Comparison of ENCODE assay signal across 8 mouse cellular contexts in the genomic region with DNA sequence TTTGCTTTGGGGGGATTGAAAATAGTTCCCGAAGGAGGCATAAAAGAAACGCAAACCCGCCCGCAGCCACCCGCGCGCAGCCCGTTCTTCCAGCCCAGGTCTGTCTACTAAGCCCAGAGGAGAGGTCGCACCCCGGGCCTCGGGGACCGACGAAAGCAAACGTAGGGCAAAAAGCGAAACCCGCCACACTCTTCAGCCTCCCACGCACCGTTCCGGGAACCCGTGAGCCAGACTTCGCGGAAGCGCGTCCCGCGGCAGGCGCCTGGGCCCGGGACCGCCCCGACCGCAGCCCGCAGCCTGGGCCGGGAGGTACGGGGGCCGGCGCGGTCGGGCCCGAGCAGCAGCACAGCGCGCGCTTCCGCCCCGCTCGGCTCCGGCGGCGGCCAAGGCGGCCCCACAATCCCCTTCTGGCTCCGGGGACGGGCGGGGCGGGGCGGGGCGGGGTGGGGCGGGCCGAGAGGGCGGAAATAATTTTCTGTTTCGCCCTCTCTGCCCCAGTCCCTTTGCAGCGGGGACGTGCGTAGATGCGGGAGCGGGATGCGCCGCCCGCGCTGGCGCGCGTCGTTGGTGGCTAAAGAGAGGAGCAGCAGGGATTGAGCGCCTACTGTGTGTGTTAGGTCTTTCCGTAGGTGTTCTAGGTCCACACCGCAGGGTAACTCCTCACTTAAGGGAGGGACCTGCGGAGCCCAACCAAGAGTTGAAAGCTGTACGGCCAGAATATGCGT. TPM values are rescaled to one million over a fixed set of nuclear protein-coding genes. Genes with fewer than 3 reads are reported as not detected.
A peak's percentile ranks its signal among the peaks of the same experiment; 100 is the strongest.
DNase-seq lines count a peak whose midpoint lies in the region; ATAC-seq and TF ChIP-seq lines count a peak whose summit lies in the region.

No protein-coding gene starts in this region.

- peaks cover 18% of the 10 kb centered on the region for H3K79me3 ChIP-seq in C2C12 (ENCODE audit: low read depth)

- peak overlapping the region; percentile 74 for H3K4me2 ChIP-seq in embryonic facial prominence, embryonic 14.5 days (ENCODE audit: low read depth, low read length)
- peak overlapping the region; percentile 76 for H3K4me2 ChIP-seq in heart, embryonic 12.5 days
- peak overlapping the region; percentile 84 for H3K4me2 ChIP-seq in kidney, embryonic 15.5 days
- peak overlapping the region; percentile 77 for H3K4me2 ChIP-seq in liver, embryonic 12.5 days
- peak overlapping the region; percentile 84 for H3K4me2 ChIP-seq in stomach, embryonic 15.5 days

- peaks cover 45% of the 10 kb centered on the region for H3K79me2 ChIP-seq in C2C12 (ENCODE audit: control insufficient read depth, insufficient read depth)

- H3K27ac ChIP-seq in embryonic facial prominence, embryonic 14.5 days (replicated peaks; ENCODE audit: low read depth, low read length), result peak overlapping the region; percentile 73
- H3K27ac ChIP-seq in heart, embryonic 12.5 days (ENCODE audit: poor library complexity, severe bottlenecking), result peak overlapping the region; percentile 77
- H3K27ac ChIP-seq in kidney, embryonic 15.5 days, result peak overlapping the region; percentile 95
- peak overlapping the region; percentile 59 for H3K27ac ChIP-seq in liver, embryonic 12.5 days
- peak overlapping the region; percentile 86 for H3K27ac ChIP-seq in stomach, embryonic 15.5 days

- no peaks in the 10 kb centered on the region for H3K9me3 ChIP-seq in embryonic facial prominence, embryonic 14.5 days (ENCODE audit: control insufficient read depth, low read length)
- H3K9me3 ChIP-seq in heart, embryonic 12.5 days (replicated peaks), result no peaks in the 10 kb centered on the region
- H3K9me3 ChIP-seq in kidney, embryonic 15.5 days (replicated peaks), result no peaks in the 10 kb centered on the region
- no peaks in the 10 kb centered on the region for H3K9me3 ChIP-seq in liver, embryonic 12.5 days (replicated peaks)
- no peaks in the 10 kb centered on the region for H3K9me3 ChIP-seq in stomach, embryonic 15.5 days

- DNase-seq in adrenal gland, postnatal 25 days, result peak; percentile 81
- peak; percentile 85 for DNase-seq in embryonic facial prominence, embryonic 14.5 days (ENCODE audit: low spot score)
- DNase-seq in naive thymus-derived CD4-positive, alpha-beta T cell, adult 2 months (ENCODE audit: low read depth), result peak; percentile 83

- H3ac ChIP-seq in C2C12 (ENCODE audit: control insufficient read depth, insufficient read length, low read depth), result peak overlapping the region; percentile 93

- peaks cover 4% of the 10 kb centered on the region for H3K36me3 ChIP-seq in C2C12 (ENCODE audit: control insufficient read depth, insufficient read depth)
- H3K36me3 ChIP-seq in embryonic facial prominence, embryonic 14.5 days (ENCODE audit: control insufficient read depth, insufficient read depth, low read length), result 0 out of 2 replicates have a peak, but pooled peaks cover under 1% of the 10 kb centered on the region
- H3K36me3 ChIP-seq in heart, embryonic 12.5 days, result no peaks in the 10 kb centered on the region; the same call in 1 of the 2 replicates
- peaks cover under 1% of the 10 kb centered on the region; the same call in 1 of the 2 replicates for H3K36me3 ChIP-seq in kidney, embryonic 15.5 days
- H3K36me3 ChIP-seq in liver, embryonic 12.5 days, result no peaks in the 10 kb centered on the region
- H3K36me3 ChIP-seq in stomach, embryonic 15.5 days, result no peaks in the 10 kb centered on the region

- peak; percentile 89 for ATAC-seq in embryonic facial prominence, embryonic 14.5 days (ENCODE audit: low read depth)
- peak; percentile 75 for ATAC-seq in heart, embryonic 12.5 days (ENCODE audit: insufficient number of reproducible peaks, low FRiP score)
- peak; percentile 77 for ATAC-seq in kidney, embryonic 15.5 days (replicated peaks; ENCODE audit: low FRiP score)
- peak; percentile 79 for ATAC-seq in liver, embryonic 12.5 days
- peak; percentile 79 for ATAC-seq in stomach, embryonic 15.5 days (ENCODE audit: insufficient read depth, low FRiP score, low read depth)

- H3K4me3 ChIP-seq in C2C12 (ENCODE audit: insufficient read depth, poor library complexity, severe bottlenecking), result peak overlapping the region; percentile 83
- H3K4me3 ChIP-seq in embryonic facial prominence, embryonic 14.5 days (ENCODE audit: low read depth, low read length), result peak overlapping the region; percentile 86
- H3K4me3 ChIP-seq in heart, embryonic 12.5 days, result peak overlapping the region; percentile 82
- peak overlapping the region; percentile 85 for H3K4me3 ChIP-seq in kidney, embryonic 15.5 days (replicated peaks)
- peak overlapping the region; percentile 69 for H3K4me3 ChIP-seq in liver, embryonic 12.5 days
- peak overlapping the region; percentile 78 for H3K4me3 ChIP-seq in stomach, embryonic 15.5 days (replicated peaks)

- H3K27me3 ChIP-seq in C2C12 (ENCODE audit: control insufficient read depth, insufficient read depth, insufficient read length), result no peaks in the 10 kb centered on the region
- peaks cover 18% of the 10 kb centered on the region for H3K27me3 ChIP-seq in embryonic facial prominence, embryonic 14.5 days (replicated peaks; ENCODE audit: control insufficient read depth, insufficient read depth, low read length)
- H3K27me3 ChIP-seq in heart, embryonic 12.5 days (replicated peaks), result no peaks in the 10 kb centered on the region
- peaks cover 4% of the 10 kb centered on the region; the same call in 1 of the 2 replicates for H3K27me3 ChIP-seq in kidney, embryonic 15.5 days
- H3K27me3 ChIP-seq in liver, embryonic 12.5 days (replicated peaks), result peaks cover 86% of the 10 kb centered on the region
- H3K27me3 ChIP-seq in stomach, embryonic 15.5 days (replicated peaks), result peaks cover 10% of the 10 kb centered on the region; the same call in 1 of the 2 replicates

- no peak for TF ChIP-seq CTCF in C2C12 (IDR thresholded peaks at IDR 0.05; ENCODE audit: control insufficient read depth, insufficient read depth, insufficient read length)

- H3K9ac ChIP-seq in embryonic facial prominence, embryonic 14.5 days (ENCODE audit: low read depth, low read length), result peak overlapping the region; percentile 86
- H3K9ac ChIP-seq in heart, embryonic 12.5 days, result peak overlapping the region; percentile 86
- peak overlapping the region; percentile 86 for H3K9ac ChIP-seq in kidney, embryonic 15.5 days
- peak overlapping the region; percentile 67 for H3K9ac ChIP-seq in liver, embryonic 12.5 days
- peak overlapping the region; percentile 81 for H3K9ac ChIP-seq in stomach, embryonic 15.5 days

- peaks cover 31% of the 10 kb centered on the region for H3K4me1 ChIP-seq in embryonic facial prominence, embryonic 14.5 days (ENCODE audit: control insufficient read depth, insufficient read depth, low read length)
- peaks cover 62% of the 10 kb centered on the region for H3K4me1 ChIP-seq in heart, embryonic 12.5 days (replicated peaks)
- peaks cover 57% of the 10 kb centered on the region for H3K4me1 ChIP-seq in kidney, embryonic 15.5 days
- peaks cover 58% of the 10 kb centered on the region for H3K4me1 ChIP-seq in liver, embryonic 12.5 days
- peaks cover 37% of the 10 kb centered on the region for H3K4me1 ChIP-seq in stomach, embryonic 15.5 days

- WGBS in embryonic facial prominence, embryonic 14.5 days, result under 1% methylated on average over 36 of the region's 78 CpGs
- under 1% methylated on average over 75 of the region's 78 CpGs for WGBS in heart, embryonic 12.5 days
- WGBS in kidney, embryonic 15.5 days, result under 1% methylated on average over 78 of the region's 78 CpGs
- 1% methylated on average over 75 of the region's 78 CpGs for WGBS in liver, embryonic 12.5 days (ENCODE audit: insufficient replicate concordance)
- under 1% methylated on average over 70 of the region's 78 CpGs for WGBS in stomach, embryonic 15.5 days

RNA-seq across cellular contexts. Expression of a gene that starts 3.1 kb away (rescaled TPM):
- polyA plus RNA-seq in C2C12 (2012; fragmentation: generic; extraction: Trizol), result 12.5 TPM
- total RNA-seq in adrenal gland, postnatal 25 days (2021), result 49.4 and 53.6 TPM in 2 replicates
- 3.5 and 4.5 TPM in 2 replicates for polyA plus RNA-seq in embryonic facial prominence, embryonic 14.5 days (2014; fragmentation: Nextera tagmentation; extraction: Ambion mirVana)
- 1.8 and 2.2 TPM in 2 replicates for polyA plus RNA-seq in heart, embryonic 12.5 days (2016; fragmentation: Nextera tagmentation; extraction: Ambion mirVana)
- polyA plus RNA-seq in kidney, embryonic 15.5 days (2015; fragmentation: Nextera tagmentation; extraction: Ambion mirVana), result 2.8 and 3.9 TPM in 2 replicates
- polyA plus RNA-seq in liver, embryonic 12.5 days (2016; fragmentation: Nextera tagmentation; extraction: Ambion mirVana), result 0.32 and 0.33 TPM in 2 replicates
- polyA plus RNA-seq in stomach, embryonic 15.5 days (2015; fragmentation: Nextera tagmentation; extraction: Ambion mirVana), result 2.2 TPM in 2 replicates

RNA-seq across cellular contexts. Expression of a gene that starts 25.5 kb away (rescaled TPM):
- 110 TPM for polyA plus RNA-seq in C2C12 (2012; fragmentation: generic; extraction: Trizol)
- 164 and 166 TPM in 2 replicates for total RNA-seq in adrenal gland, postnatal 25 days (2021)
- 24.5 and 29.3 TPM in 2 replicates for polyA plus RNA-seq in embryonic facial prominence, embryonic 14.5 days (2014; fragmentation: Nextera tagmentation; extraction: Ambion mirVana)
- polyA plus RNA-seq in heart, embryonic 12.5 days (2016; fragmentation: Nextera tagmentation; extraction: Ambion mirVana), result 40.5 and 44.8 TPM in 2 replicates
- 41.2 and 42.7 TPM in 2 replicates for polyA plus RNA-seq in kidney, embryonic 15.5 days (2015; fragmentation: Nextera tagmentation; extraction: Ambion mirVana)
- polyA plus RNA-seq in liver, embryonic 12.5 days (2016; fragmentation: Nextera tagmentation; extraction: Ambion mirVana), result 12.6 and 14.7 TPM in 2 replicates
- polyA plus RNA-seq in stomach, embryonic 15.5 days (2015; fragmentation: Nextera tagmentation; extraction: Ambion mirVana), result 37.2 and 40.7 TPM in 2 replicates

RNA-seq across cellular contexts. Expression of a gene that starts 30.6 kb away (rescaled TPM):
- 15.9 TPM for polyA plus RNA-seq in C2C12 (2012; fragmentation: generic; extraction: Trizol)
- 6.2 and 7.8 TPM in 2 replicates for total RNA-seq in adrenal gland, postnatal 25 days (2021)
- 2.4 and 3.4 TPM in 2 replicates for polyA plus RNA-seq in embryonic facial prominence, embryonic 14.5 days (2014; fragmentation: Nextera tagmentation; extraction: Ambion mirVana)
- 2.0 and 2.5 TPM in 2 replicates for polyA plus RNA-seq in heart, embryonic 12.5 days (2016; fragmentation: Nextera tagmentation; extraction: Ambion mirVana)
- polyA plus RNA-seq in kidney, embryonic 15.5 days (2015; fragmentation: Nextera tagmentation; extraction: Ambion mirVana), result 4.3 and 5.1 TPM in 2 replicates
- 3.6 and 4.1 TPM in 2 replicates for polyA plus RNA-seq in liver, embryonic 12.5 days (2016; fragmentation: Nextera tagmentation; extraction: Ambion mirVana)
- polyA plus RNA-seq in stomach, embryonic 15.5 days (2015; fragmentation: Nextera tagmentation; extraction: Ambion mirVana), result 3.7 and 3.9 TPM in 2 replicates

RNA-seq across cellular contexts. Expression of a gene that starts 40.1 kb away (rescaled TPM):
- polyA plus RNA-seq in C2C12 (2012; fragmentation: generic; extraction: Trizol), result 29.2 TPM
- total RNA-seq in adrenal gland, postnatal 25 days (2021), result 27.0 and 36.1 TPM in 2 replicates
- polyA plus RNA-seq in embryonic facial prominence, embryonic 14.5 days (2014; fragmentation: Nextera tagmentation; extraction: Ambion mirVana), result 12.7 and 13.2 TPM in 2 replicates
- 11.0 and 12.3 TPM in 2 replicates for polyA plus RNA-seq in heart, embryonic 12.5 days (2016; fragmentation: Nextera tagmentation; extraction: Ambion mirVana)
- 13.2 and 16.6 TPM in 2 replicates for polyA plus RNA-seq in kidney, embryonic 15.5 days (2015; fragmentation: Nextera tagmentation; extraction: Ambion mirVana)
- polyA plus RNA-seq in liver, embryonic 12.5 days (2016; fragmentation: Nextera tagmentation; extraction: Ambion mirVana), result 5.0 and 5.1 TPM in 2 replicates
- 12.1 and 13.6 TPM in 2 replicates for polyA plus RNA-seq in stomach, embryonic 15.5 days (2015; fragmentation: Nextera tagmentation; extraction: Ambion mirVana)

RNA-seq across cellular contexts. Expression of a gene that starts 43.0 kb away (rescaled TPM):
- polyA plus RNA-seq in C2C12 (2012; fragmentation: generic; extraction: Trizol), result 690 TPM
- total RNA-seq in adrenal gland, postnatal 25 days (2021), result 216 and 226 TPM in 2 replicates
- polyA plus RNA-seq in embryonic facial prominence, embryonic 14.5 days (2014; fragmentation: Nextera tagmentation; extraction: Ambion mirVana), result 474 and 478 TPM in 2 replicates
- 342 and 374 TPM in 2 replicates for polyA plus RNA-seq in heart, embryonic 12.5 days (2016; fragmentation: Nextera tagmentation; extraction: Ambion mirVana)
- polyA plus RNA-seq in kidney, embryonic 15.5 days (2015; fragmentation: Nextera tagmentation; extraction: Ambion mirVana), result 475 and 488 TPM in 2 replicates
- polyA plus RNA-seq in liver, embryonic 12.5 days (2016; fragmentation: Nextera tagmentation; extraction: Ambion mirVana), result 364 and 370 TPM in 2 replicates
- polyA plus RNA-seq in stomach, embryonic 15.5 days (2015; fragmentation: Nextera tagmentation; extraction: Ambion mirVana), result 396 and 424 TPM in 2 replicates

Comparison
In these comparisons a context has a peak if more than half of its experiments do, and no peak if none do; other contexts are left out.
1. Peak in every context shown above with its lines: DNase-seq, ATAC-seq, H3K4me3 ChIP-seq and H3K27ac ChIP-seq.